Mouse (Mus musculus) limb, embryonic 11.5 days (tissue): ENCODE results near the gene Rap1gap. TPM values are rescaled to one million over a fixed set of nuclear protein-coding genes. Genes with fewer than 3 reads are reported as not detected.

ENCODE experiments used
- ATAC-seq: fragments of 200-750 bp; cut with Nextera tagmentation; 2 replicates; pipeline ENCODE4 v1.8.0; 2017; ENCODE audit warnings: low read depth; ENCODE audit not compliant: insufficient number of reproducible peaks, low FRiP score, low TSS enrichment
- DNase-seq: peaks from one replicate; pipeline ENCODE4 v3.0.0-alpha.2; 2015; ENCODE audit warnings: low spot score
- H3K27ac ChIP-seq: fragments of 300-500 bp; sonication (generic); replicated peaks from 2 replicates; pipeline ENCODE4 v1.5.1; 2014; ENCODE audit warnings: low read depth, mild to moderate bottlenecking, low read length
- H3K27me3 ChIP-seq: fragments of 300-500 bp; sonication (generic); 2 replicates; pipeline ENCODE4 v1.6.1; 2014; ENCODE audit warnings: mild to moderate bottlenecking, low read length, mixed read lengths; ENCODE audit not compliant: control insufficient read depth, insufficient read depth
- H3K36me3 ChIP-seq: fragments of 300-500 bp; sonication (generic); 2 replicates; pipeline ENCODE4 v1.6.1; 2014; ENCODE audit warnings: mild to moderate bottlenecking, low read length, moderate library complexity, mixed read lengths; ENCODE audit not compliant: control insufficient read depth, insufficient read depth
- H3K4me1 ChIP-seq: fragments of 300-500 bp; sonication (generic); 2 replicates; pipeline ENCODE4 v1.6.1; 2014; ENCODE audit warnings: low read length, mixed read lengths; ENCODE audit not compliant: control insufficient read depth, insufficient read depth
- H3K4me2 ChIP-seq: fragments of 300-500 bp; sonication (generic); 2 replicates; pipeline ENCODE4 v1.6.1; 2014; ENCODE audit warnings: low read depth, mild to moderate bottlenecking, moderate library complexity; ENCODE audit not compliant: severe bottlenecking
- H3K4me3 ChIP-seq: fragments of 300-500 bp; sonication (generic); 2 replicates; pipeline ENCODE4 v1.5.1; 2014; ENCODE audit warnings: low read depth, low read length
- H3K9ac ChIP-seq: fragments of 300-500 bp; sonication (generic); 2 replicates; pipeline ENCODE4 v1.6.1; 2014; ENCODE audit warnings: mild to moderate bottlenecking, low read length
- H3K9me3 ChIP-seq: fragments of 300-500 bp; sonication (generic); 2 replicates; pipeline ENCODE4 v1.6.1; 2016; ENCODE audit warnings: low read length; ENCODE audit not compliant: control insufficient read depth
- WGBS: fragments of 180-500 bp; shearing (Covaris S2); extraction: QIAGEN DNeasy Blood & Tissue Kit; methylation state at CpG from one replicate; pipeline ENCODE4 v1.1.7; 2014; 5-methylcytosine and 5-hydroxymethylcytosine counted together
- polyA plus RNA-seq: library from polyadenylated mRNA; unstranded; fragments of >200 nt; fragmentation: Nextera tagmentation; extraction: Ambion mirVana; gene quantifications from 2 replicates; pipeline ENCODE4 v1.2.1, GENCODE M21; 2014

Rap1gap gene
- polyA plus RNA-seq, 1 experiment from 2014 or later = 5.3 TPM

- Histone ChIP-seq H3K4me3 (no peak overlapping the region), H3K4me1 (peaks cover 3% of the 10 kb centered on the region; the same call in 1 of the 2 replicates), H3K27ac (0 out of 2 replicates have a peak overlapping the region, but pooled peaks have one; percentile 55), H3K36me3 (no peaks in the 10 kb centered on the region), H3K9me3 (no peaks in the 10 kb centered on the region), H3K9ac (peak overlapping the region; percentile 12; the same call in 1 of the 2 replicates), H3K27me3 (no peaks in the 10 kb centered on the region), H3K4me2 (no peak overlapping the region)
- no peak for DNase-seq
- no peak for ATAC-seq
- 78% methylated on average over 9 of the region's 9 CpGs for WGBS
Measured at GRCm38 (mm10) chr4:137751717-137752116, 87.2 kb downstream of the Rap1gap start.

GRCm38 (mm10) chr4:137752471-137752870 is 87.9 kb downstream of the Rap1gap start:
- Histone ChIP-seq H3K4me3 (no peak overlapping the region), H3K9me3 (no peaks in the 10 kb centered on the region), H3K27ac (no peak overlapping the region), H3K36me3 (no peaks in the 10 kb centered on the region), H3K4me2 (no peak overlapping the region), H3K9ac (no peak overlapping the region), H3K27me3 (no peaks in the 10 kb centered on the region), H3K4me1 (peaks cover 3% of the 10 kb centered on the region; the same call in 1 of the 2 replicates)
- WGBS = 79% methylated on average over 15 of the region's 15 CpGs
- no peak for ATAC-seq
- no peak for DNase-seq

GRCm38 (mm10) chr4:137753199-137753598 is 88.7 kb downstream of the Rap1gap start:
- 86% methylated on average over 7 of the region's 7 CpGs for WGBS
- Histone ChIP-seq H3K4me1 (peaks cover 3% of the 10 kb centered on the region; the same call in 1 of the 2 replicates), H3K36me3 (no peaks in the 10 kb centered on the region), H3K27me3 (no peaks in the 10 kb centered on the region), H3K9ac (no peak overlapping the region), H3K27ac (no peak overlapping the region), H3K4me3 (no peak overlapping the region), H3K9me3 (no peaks in the 10 kb centered on the region), H3K4me2 (no peak overlapping the region)
- ATAC-seq (no peak), DNase-seq (no peak)

GRCm38 (mm10) chr4:137754446-137754845 is 89.9 kb downstream of the Rap1gap start:
- H3K9ac ChIP-seq = no peak overlapping the region
- no peak overlapping the region for H3K4me3 ChIP-seq
- H3K27ac ChIP-seq = no peak overlapping the region
- no peaks in the 10 kb centered on the region for H3K9me3 ChIP-seq
- H3K4me2 ChIP-seq = no peak overlapping the region
- no peaks in the 10 kb centered on the region for H3K27me3 ChIP-seq
- ATAC-seq (no peak), DNase-seq (no peak)
- H3K4me1 ChIP-seq = peaks cover 3% of the 10 kb centered on the region; the same call in 1 of the 2 replicates
- H3K36me3 ChIP-seq = no peaks in the 10 kb centered on the region
- 81% methylated on average over 2 of the region's 2 CpGs for WGBS

GRCm38 (mm10) chr4:137762886-137763285 is 98.4 kb downstream of the Rap1gap start:
- Histone ChIP-seq H3K36me3 (no peaks in the 10 kb centered on the region), H3K4me2 (no peak overlapping the region), H3K4me1 (no peaks in the 10 kb centered on the region; the same call in 1 of the 2 replicates), H3K9me3 (no peaks in the 10 kb centered on the region), H3K9ac (no peak overlapping the region), H3K4me3 (no peak overlapping the region), H3K27me3 (no peaks in the 10 kb centered on the region), H3K27ac (no peak overlapping the region)
- 83% methylated on average over 9 of the region's 9 CpGs for WGBS
- ATAC-seq = no peak
- no peak for DNase-seq

GRCm38 (mm10) chr4:137763920-137764495 is 99.5 kb downstream of the Rap1gap start:
- no peak overlapping the region for H3K27ac ChIP-seq

GRCm38 (mm10) chr4:137764621-137765020 is 100.1 kb downstream of the Rap1gap start:
- no peak overlapping the region for H3K27ac ChIP-seq
- no peaks in the 10 kb centered on the region for H3K27me3 ChIP-seq
- no peak overlapping the region for H3K4me2 ChIP-seq
- 82% methylated on average over 3 of the region's 3 CpGs for WGBS
- H3K4me3 ChIP-seq = no peak overlapping the region
- no peaks in the 10 kb centered on the region for H3K9me3 ChIP-seq
- H3K9ac ChIP-seq = no peak overlapping the region
- DNase-seq (no peak), ATAC-seq (no peak)
- H3K4me1 ChIP-seq = no peaks in the 10 kb centered on the region; the same call in 1 of the 2 replicates
- H3K36me3 ChIP-seq = no peaks in the 10 kb centered on the region

More at GRCm38 (mm10) chr4:137763920-137764495, 99.5 kb downstream of the Rap1gap start:
- Histone ChIP-seq H3K27me3 (no peaks in the 10 kb centered on the region), H3K4me3 (no peak overlapping the region), H3K9ac (no peak overlapping the region), H3K9me3 (no peaks in the 10 kb centered on the region), H3K4me2 (no peak overlapping the region), H3K4me1 (no peaks in the 10 kb centered on the region; the same call in 1 of the 2 replicates), H3K36me3 (no peaks in the 10 kb centered on the region)
- ATAC-seq = no peak
- DNase-seq = no peak
- WGBS = 63% methylated on average over 8 of the region's 8 CpGs

- Histone ChIP-seq H3K27ac (no peak overlapping the region), H3K36me3 (no peaks in the 10 kb centered on the region), H3K4me1 (no peaks in the 10 kb centered on the region; the same call in 1 of the 2 replicates), H3K9me3 (no peaks in the 10 kb centered on the region), H3K9ac (no peak overlapping the region), H3K4me2 (no peak overlapping the region), H3K27me3 (no peaks in the 10 kb centered on the region), H3K4me3 (no peak overlapping the region)
- no peak for DNase-seq
- ATAC-seq = no peak
- 65% methylated on average over 7 of the region's 7 CpGs for WGBS
Measured at GRCm38 (mm10) chr4:137765554-137765971, 101.0 kb downstream of the Rap1gap start.
